Mouse (Mus musculus): ENCODE results near the gene Aldh3b2. TPM values are rescaled to one million over a fixed set of nuclear protein-coding genes. Genes with fewer than 3 reads are reported as not detected.
A peak's percentile ranks its signal among the peaks of the same experiment; 100 is the strongest.

Aldh3b2 gene
- polyA plus RNA-seq, 1 experiment, result 2.6 TPM

- 34% methylated on average over 6 of the region's 6 CpGs for WGBS
- no peak overlapping the region for H3K4me3 ChIP-seq (ENCODE audit: insufficient read depth, low read depth, low read length)
- peak overlapping the region; percentile 45; the same call in 1 of the 2 replicates for H3K27ac ChIP-seq (ENCODE audit: insufficient read depth, low read depth, low read length)
- peak; percentile 59 for DNase-seq
- no peaks in the 10 kb centered on the region; the same call in 1 of the 2 replicates for H3K36me3 ChIP-seq (ENCODE audit: control insufficient read depth, insufficient read depth, low read length)
- H3K27me3 ChIP-seq (replicated peaks; ENCODE audit: control insufficient read depth, insufficient read depth, low read length), result no peaks in the 10 kb centered on the region
- H3K4me1 ChIP-seq (ENCODE audit: control insufficient read depth, insufficient read depth, low read length), result peaks cover 16% of the 10 kb centered on the region
- TF ChIP-seq CTCF (conservative IDR thresholded peaks at IDR 0.05; ENCODE audit: insufficient read depth, insufficient read length, low read depth, low read length), result no peak
- TF ChIP-seq POLR2A (IDR thresholded peaks at IDR 0.05; ENCODE audit: low read depth, low read length), result no peak
These were observed 22.8 kb downstream of the Aldh3b2 start for GRCm38 (mm10) chr19:3994932-3995331.

- H3K4me1 ChIP-seq (ENCODE audit: control insufficient read depth, insufficient read depth, low read length), result peaks cover 16% of the 10 kb centered on the region
- DNase-seq, result no peak
- H3K27me3 ChIP-seq (replicated peaks; ENCODE audit: control insufficient read depth, insufficient read depth, low read length), result no peaks in the 10 kb centered on the region
- TF ChIP-seq POLR2A (IDR thresholded peaks at IDR 0.05; ENCODE audit: low read depth, low read length), result no peak
- TF ChIP-seq CTCF (conservative IDR thresholded peaks at IDR 0.05; ENCODE audit: insufficient read depth, insufficient read length, low read depth, low read length), result no peak
- peak overlapping the region; percentile 37; the same call in 1 of the 2 replicates for H3K27ac ChIP-seq (ENCODE audit: insufficient read depth, low read depth, low read length)
- H3K36me3 ChIP-seq (ENCODE audit: control insufficient read depth, insufficient read depth, low read length), result no peaks in the 10 kb centered on the region; the same call in 1 of the 2 replicates
- WGBS, result 86% methylated on average over 3 of the region's 3 CpGs
- H3K4me3 ChIP-seq (ENCODE audit: insufficient read depth, low read depth, low read length), result no peak overlapping the region
These were observed 23.4 kb downstream of the Aldh3b2 start for GRCm38 (mm10) chr19:3995505-3995904.

GRCm38 (mm10) chr19:3996106-3996505 is 24.0 kb downstream of the Aldh3b2 start:
- H3K4me1 ChIP-seq (ENCODE audit: control insufficient read depth, insufficient read depth, low read length), result peaks cover 20% of the 10 kb centered on the region
- no peaks in the 10 kb centered on the region for H3K36me3 ChIP-seq (ENCODE audit: control insufficient read depth, insufficient read depth, low read length)
- no peak overlapping the region for H3K27ac ChIP-seq (ENCODE audit: insufficient read depth, low read depth, low read length)
- no peak for DNase-seq
- 60% methylated on average over 7 of the region's 7 CpGs for WGBS
- no peaks in the 10 kb centered on the region for H3K27me3 ChIP-seq (replicated peaks; ENCODE audit: control insufficient read depth, insufficient read depth, low read length)
- H3K4me3 ChIP-seq (ENCODE audit: insufficient read depth, low read depth, low read length), result no peak overlapping the region
- TF ChIP-seq CTCF (conservative IDR thresholded peaks at IDR 0.05; ENCODE audit: insufficient read depth, insufficient read length, low read depth, low read length) (no peak), POLR2A (IDR thresholded peaks at IDR 0.05; ENCODE audit: low read depth, low read length) (no peak)

GRCm38 (mm10) chr19:3996747-3997146 is 24.6 kb downstream of the Aldh3b2 start:
- Histone ChIP-seq H3K27ac (ENCODE audit: insufficient read depth, low read depth, low read length) (peak overlapping the region; percentile 29; the same call in 1 of the 2 replicates), H3K4me3 (ENCODE audit: insufficient read depth, low read depth, low read length) (no peak overlapping the region)
- WGBS, result 51% methylated on average over 8 of the region's 8 CpGs

GRCm38 (mm10) chr19:3997231-3997630 is 25.1 kb downstream of the Aldh3b2 start:
- peak; percentile 31 for DNase-seq
- peak overlapping the region; percentile 29; the same call in 1 of the 2 replicates for H3K27ac ChIP-seq (ENCODE audit: insufficient read depth, low read depth, low read length)
- 35% methylated on average over 8 of the region's 8 CpGs for WGBS

More at GRCm38 (mm10) chr19:3996747-3997146, 24.6 kb downstream of the Aldh3b2 start:
- H3K36me3 ChIP-seq (ENCODE audit: control insufficient read depth, insufficient read depth, low read length), result no peaks in the 10 kb centered on the region
- TF ChIP-seq POLR2A (IDR thresholded peaks at IDR 0.05; ENCODE audit: low read depth, low read length) (no peak), CTCF (conservative IDR thresholded peaks at IDR 0.05; ENCODE audit: insufficient read depth, insufficient read length, low read depth, low read length) (no peak)
- peaks cover 26% of the 10 kb centered on the region for H3K4me1 ChIP-seq (ENCODE audit: control insufficient read depth, insufficient read depth, low read length)
- no peaks in the 10 kb centered on the region for H3K27me3 ChIP-seq (replicated peaks; ENCODE audit: control insufficient read depth, insufficient read depth, low read length)
- peak; percentile 84 for DNase-seq

GRCm38 (mm10) chr19:3998335-3998734 is 26.2 kb downstream of the Aldh3b2 start:
- DNase-seq, result no peak
- Histone ChIP-seq H3K36me3 (ENCODE audit: control insufficient read depth, insufficient read depth, low read length) (no peaks in the 10 kb centered on the region), H3K27me3 (replicated peaks; ENCODE audit: control insufficient read depth, insufficient read depth, low read length) (no peaks in the 10 kb centered on the region), H3K27ac (ENCODE audit: insufficient read depth, low read depth, low read length) (no peak overlapping the region), H3K4me3 (ENCODE audit: insufficient read depth, low read depth, low read length) (no peak overlapping the region), H3K4me1 (ENCODE audit: control insufficient read depth, insufficient read depth, low read length) (peaks cover 31% of the 10 kb centered on the region)
- TF ChIP-seq POLR2A (IDR thresholded peaks at IDR 0.05; ENCODE audit: low read depth, low read length) (no peak), CTCF (conservative IDR thresholded peaks at IDR 0.05; ENCODE audit: insufficient read depth, insufficient read length, low read depth, low read length) (no peak)
- 75% methylated on average over 8 of the region's 8 CpGs for WGBS

More at GRCm38 (mm10) chr19:3997231-3997630, 25.1 kb downstream of the Aldh3b2 start:
- Histone ChIP-seq H3K27me3 (replicated peaks; ENCODE audit: control insufficient read depth, insufficient read depth, low read length) (no peaks in the 10 kb centered on the region), H3K4me1 (ENCODE audit: control insufficient read depth, insufficient read depth, low read length) (peaks cover 26% of the 10 kb centered on the region), H3K36me3 (ENCODE audit: control insufficient read depth, insufficient read depth, low read length) (no peaks in the 10 kb centered on the region), H3K4me3 (ENCODE audit: insufficient read depth, low read depth, low read length) (no peak overlapping the region)
- TF ChIP-seq POLR2A (IDR thresholded peaks at IDR 0.05; ENCODE audit: low read depth, low read length) (no peak), CTCF (conservative IDR thresholded peaks at IDR 0.05; ENCODE audit: insufficient read depth, insufficient read length, low read depth, low read length) (no peak)

- 0 out of 2 replicates have a peak overlapping the region, but pooled peaks have one; percentile 33 for H3K4me3 ChIP-seq (ENCODE audit: insufficient read depth, low read depth, low read length)
- no peaks in the 10 kb centered on the region for H3K36me3 ChIP-seq (ENCODE audit: control insufficient read depth, insufficient read depth, low read length)
- H3K27ac ChIP-seq (ENCODE audit: insufficient read depth, low read depth, low read length), result no peak overlapping the region; the same call in 1 of the 2 replicates
- H3K4me1 ChIP-seq (ENCODE audit: control insufficient read depth, insufficient read depth, low read length), result peaks cover 31% of the 10 kb centered on the region
- WGBS, result 71% methylated on average over 9 of the region's 9 CpGs
- no peak for TF ChIP-seq CTCF (conservative IDR thresholded peaks at IDR 0.05; ENCODE audit: insufficient read depth, insufficient read length, low read depth, low read length)
- TF ChIP-seq POLR2A (IDR thresholded peaks at IDR 0.05; ENCODE audit: low read depth, low read length), result no peak
- DNase-seq, result no peak
- H3K27me3 ChIP-seq (replicated peaks; ENCODE audit: control insufficient read depth, insufficient read depth, low read length), result no peaks in the 10 kb centered on the region
These were observed 27.1 kb downstream of the Aldh3b2 start for GRCm38 (mm10) chr19:3999121-3999730.

All from kidney, adult 2 months (tissue).